Mouse (Mus musculus) spleen, postnatal 0 days (tissue): ENCODE results near the gene Gtf3c1. TPM values are rescaled to one million over a fixed set of nuclear protein-coding genes. Genes with fewer than 3 reads are reported as not detected.

Experiments used
- polyA plus RNA-seq: library from polyadenylated mRNA; unstranded; fragments of >200 nt; fragmentation: Nextera tagmentation; extraction: Ambion mirVana; gene quantifications from 2 replicates; pipeline ENCODE4 v1.2.1, GENCODE M21; 2015

Gene Gtf3c1
- 6.3 and 7.3 TPM in 2 replicates for polyA plus RNA-seq

GRCm38 (mm10) chr7:125707593-125708022 is at the start of gene Gtf3c1, which contains the start of gene D430042O09Rik:
Gtf3c1 (minus strand) TSS chr7:125707780.
D430042O09Rik (plus strand) TSS chr7:125707888.

DNA sequence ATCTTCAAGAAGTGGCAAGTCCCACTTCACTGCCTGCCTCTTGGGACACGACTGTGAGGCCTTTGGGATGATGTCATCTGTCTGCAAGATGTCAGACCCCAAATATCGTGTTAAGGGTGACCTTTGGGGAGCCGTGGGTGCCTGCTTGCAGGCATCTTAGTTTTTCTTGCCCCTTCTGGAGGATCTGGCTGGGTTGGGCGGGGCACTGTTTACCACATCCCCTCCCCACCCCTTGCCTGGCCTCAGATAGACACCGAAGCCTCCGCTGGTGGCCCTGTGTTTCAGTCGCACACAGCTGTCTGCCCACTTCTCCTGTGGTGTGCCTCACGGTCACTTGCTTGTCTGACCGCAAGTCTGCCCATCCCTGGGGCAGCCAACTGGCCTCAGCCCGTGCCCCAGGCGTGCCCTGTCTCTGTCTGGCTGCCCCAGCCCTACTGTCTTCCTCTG is 104.4 kb downstream of the Gtf3c1 start, which contains the start of gene Il21r:
TSS of gene Il21r (plus strand) at position 245 of the 447 bp plus-strand sequence.

Other genes with a start within 250 kb of the Gtf3c1 start
- 95.1 and 95.6 TPM in 2 replicates for gene Nsmce1, start 216.2 kb downstream of the Gtf3c1 start, polyA plus RNA-seq
- gene Il4ra, start 155.7 kb downstream of the Gtf3c1 start, polyA plus RNA-seq: 5.4 and 8.0 TPM in 2 replicates
- 1.2 and 1.5 TPM in 2 replicates for gene Il21r, start 104.4 kb downstream of the Gtf3c1 start, polyA plus RNA-seq
- 2.6 and 2.7 TPM in 2 replicates for gene D430042O09Rik, start 108 bp upstream of the Gtf3c1 start, polyA plus RNA-seq